Mouse (Mus musculus) kidney, postnatal 10 days (tissue): Measurements from ENCODE around the gene Gm21209.
"Not testable (repeated sequence)": the region's sequence is repeated elsewhere in the genome, so short reads cannot be mapped to it uniquely, and the experiment has no call there.

Experiments used
- DNase-seq: peaks from one replicate; pipeline ENCODE4 v3.0.0; 2021; ENCODE audit warnings: mixed read lengths

Gene Gm21209

DNA sequence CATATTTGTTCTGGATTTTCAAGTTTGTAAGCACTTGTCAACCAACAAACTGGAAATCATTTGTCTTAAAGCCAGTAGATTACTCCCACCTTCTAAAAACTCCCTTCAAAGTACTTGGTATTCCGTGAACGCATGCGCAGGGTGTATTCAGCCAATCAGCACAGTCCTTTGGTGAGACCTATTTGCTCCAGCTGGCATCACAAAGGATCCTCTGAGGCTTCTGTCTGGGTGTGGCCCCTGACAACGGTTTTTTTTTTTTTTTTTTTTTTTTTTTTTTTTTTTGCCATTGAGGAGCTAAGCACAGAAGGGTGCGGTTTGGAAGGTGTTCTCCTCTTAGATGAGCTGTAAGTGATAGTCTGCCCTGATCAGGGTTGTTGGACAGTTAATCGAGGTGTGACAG lies at the start of gene Gm21209:
Gene Gm21209, plus strand, starts transcription at position 301 of the 400 bp plus-strand sequence.
- DNase-seq = not testable (repeated sequence)
